Mouse (Mus musculus): ENCODE measurements at regions not wholly inside any gene's neighbourhood (a gene's known extent, or its start where the extent isn't known, plus 50 kb on each side); places are given as distances from the start of the nearest gene placed in this dataset.

GRCm38 (mm10) chr5:126034846-126035245, 503.3 kb downstream of the Tmem132b start:
- DNase-seq: no peak

DNA sequence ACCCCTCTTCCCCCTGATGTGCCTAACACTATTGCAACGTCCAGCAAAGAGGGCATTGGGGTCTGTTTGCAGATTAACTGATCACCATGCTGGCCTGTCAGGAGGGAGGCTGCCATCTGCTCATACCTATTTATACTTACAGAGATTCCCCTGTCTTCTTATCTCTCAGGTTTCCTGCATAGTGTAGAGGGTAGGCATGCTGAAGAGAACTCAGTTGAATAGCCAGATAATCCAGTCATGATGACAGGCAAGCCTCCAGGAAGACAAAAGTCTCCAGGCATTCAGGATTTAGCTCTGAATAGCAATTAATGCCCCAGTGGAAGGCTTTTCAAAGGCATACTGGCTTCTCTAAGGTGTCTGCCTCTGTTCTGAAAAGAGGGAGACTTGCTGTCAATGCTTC, 505.1 kb downstream of the Tmem132b start:
- DNase-seq: no peak

DNA sequence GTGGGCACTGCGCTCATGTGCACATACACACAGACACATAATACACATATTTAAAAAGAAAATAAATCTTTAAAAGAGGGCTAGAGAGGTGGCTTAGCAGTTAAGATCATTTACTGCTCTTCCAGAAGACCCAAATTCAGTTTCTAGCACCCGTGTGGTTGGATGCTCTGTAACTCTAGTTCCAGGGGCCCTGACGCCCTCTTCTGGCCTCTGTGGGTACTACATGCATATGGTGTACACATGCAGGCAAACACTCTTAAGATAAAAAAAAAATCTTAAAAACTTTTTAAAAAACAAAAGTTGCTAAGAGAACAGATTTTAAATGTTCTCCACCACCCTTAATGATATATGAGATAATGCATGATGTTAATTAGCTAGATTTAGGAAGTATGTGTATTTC, 514.2 kb downstream of the Tmem132b start:
- DNase-seq: no peak

- DNase-seq: no peak
These were observed 532.1 kb downstream of the Tmem132b start for GRCm38 (mm10) chr5:126063644-126064043.

DNA sequence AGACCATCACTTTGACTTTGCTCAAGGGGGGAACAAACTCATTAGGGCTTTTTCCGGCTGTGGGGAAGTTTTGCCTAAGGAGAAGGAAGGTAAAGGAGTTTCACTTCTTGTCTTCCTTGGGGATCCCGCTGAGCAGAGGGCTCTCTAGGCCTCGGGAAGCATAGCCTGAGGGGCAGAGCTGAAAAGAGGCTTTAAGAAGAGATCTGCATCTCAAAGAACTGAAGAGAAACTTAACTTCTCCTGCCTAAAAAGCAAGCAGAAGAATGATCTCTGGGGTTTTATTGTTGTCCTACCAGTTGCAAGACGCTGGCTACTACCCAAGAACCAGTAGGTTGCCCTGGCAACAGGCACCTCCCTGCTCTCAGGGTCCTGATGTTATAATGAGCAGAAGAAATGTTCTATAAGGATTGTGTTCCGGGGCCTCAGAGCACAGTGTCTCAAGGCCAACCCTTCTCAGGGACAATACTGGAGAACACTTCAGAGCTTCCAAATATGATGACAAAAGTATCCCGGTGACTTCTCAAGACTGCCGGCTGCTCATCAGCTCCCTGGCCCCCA, 547.8 kb downstream of the Tmem132b start:
- DNase-seq: no peak

- DNase-seq: no peak
These were observed 556.8 kb downstream of the Tmem132b start for GRCm38 (mm10) chr5:126088251-126088914.

- DNase-seq: no peak
These were observed 561.6 kb downstream of the Tmem132b start for GRCm38 (mm10) chr5:126093196-126093595.

DNA sequence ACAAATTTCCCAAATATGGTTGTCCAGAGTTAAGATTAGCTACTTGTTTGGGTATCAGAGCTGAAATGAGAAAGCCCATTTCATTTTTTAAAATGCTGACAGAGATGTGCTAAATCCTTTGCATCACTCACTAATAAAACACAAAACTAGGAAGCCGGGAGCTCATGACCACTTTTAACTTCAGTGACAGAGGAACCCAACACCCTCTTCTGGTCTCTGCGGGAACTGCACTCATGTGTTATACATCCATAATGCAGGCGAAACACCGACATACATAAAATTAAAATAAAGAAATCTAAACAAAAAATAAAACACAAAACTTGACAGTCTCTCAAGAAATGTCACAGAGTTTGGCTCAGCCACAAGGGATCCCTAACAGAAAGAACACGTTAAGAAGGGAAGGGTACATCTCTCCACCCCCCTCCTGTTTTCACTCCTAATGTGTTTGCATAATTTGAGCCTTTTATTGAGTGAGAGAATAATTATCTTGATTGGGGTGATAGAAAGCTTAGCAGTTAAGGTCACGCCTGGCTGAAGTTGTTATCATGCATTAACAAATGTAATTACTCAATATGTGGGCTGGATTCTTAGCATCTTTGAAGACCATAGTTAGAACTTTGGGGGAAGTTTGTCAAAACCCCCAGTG, 565.2 kb downstream of the Tmem132b start:
- DNase-seq: no peak

DNA sequence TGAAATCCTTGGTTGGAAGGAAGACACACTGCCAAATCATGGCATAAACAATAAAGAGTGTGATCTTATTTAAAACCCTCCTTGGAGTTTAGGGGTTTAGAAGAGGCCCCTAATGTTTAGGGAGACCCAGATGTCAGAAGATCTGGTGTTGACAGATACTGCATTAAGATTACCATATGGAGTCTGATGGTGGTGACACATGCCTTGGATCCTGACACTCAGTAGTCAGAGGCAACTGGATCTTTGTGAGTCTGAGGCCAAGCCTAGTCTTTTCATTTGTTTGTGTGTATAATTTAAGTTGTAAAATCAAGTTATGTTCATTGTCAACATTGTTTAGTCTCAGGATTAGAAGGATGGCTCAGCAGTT, 565.7 kb downstream of the Tmem132b start:
- DNase-seq: no peak

DNA sequence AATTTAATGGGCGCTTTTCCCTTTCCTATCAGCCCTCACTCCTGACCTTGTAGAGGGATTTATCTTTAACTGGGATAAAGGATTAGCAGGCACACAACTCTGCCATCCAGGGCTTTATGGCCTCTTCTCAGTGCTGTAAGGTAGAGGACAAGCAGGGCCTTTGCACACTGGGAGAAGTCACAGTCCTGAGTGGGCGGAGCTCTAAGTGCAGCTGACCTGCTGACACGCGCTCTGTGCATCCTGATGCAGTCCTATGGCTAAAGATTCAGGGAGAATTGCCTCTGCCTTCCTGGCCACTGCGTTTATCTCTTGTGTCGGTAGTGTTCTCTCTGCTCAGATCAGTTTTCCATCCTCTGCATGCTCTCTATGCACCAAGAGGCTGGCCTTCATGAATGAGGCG, 566.9 kb downstream of the Tmem132b start:
- DNase-seq: no peak

DNA sequence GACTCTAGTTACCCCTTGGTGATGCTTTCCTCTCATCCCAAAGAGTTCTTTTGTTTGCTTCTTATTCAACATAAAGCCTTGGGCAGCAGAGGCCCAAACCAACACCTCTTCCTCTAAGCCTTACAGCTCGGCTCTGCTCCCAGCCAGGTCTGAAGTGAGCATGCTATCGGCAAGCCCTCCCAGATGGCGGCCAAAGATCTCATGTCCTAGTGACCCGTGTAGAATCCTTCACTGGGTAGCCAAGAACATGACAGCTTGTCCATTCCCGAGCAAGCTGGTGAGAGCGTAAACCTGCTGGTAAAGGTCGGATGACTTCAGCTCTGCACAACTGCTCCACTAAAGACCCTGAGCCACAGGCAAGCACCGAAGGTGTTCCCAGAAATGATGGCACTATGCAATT, 568.4 kb downstream of the Tmem132b start:
- DNase-seq: no peak

DNA sequence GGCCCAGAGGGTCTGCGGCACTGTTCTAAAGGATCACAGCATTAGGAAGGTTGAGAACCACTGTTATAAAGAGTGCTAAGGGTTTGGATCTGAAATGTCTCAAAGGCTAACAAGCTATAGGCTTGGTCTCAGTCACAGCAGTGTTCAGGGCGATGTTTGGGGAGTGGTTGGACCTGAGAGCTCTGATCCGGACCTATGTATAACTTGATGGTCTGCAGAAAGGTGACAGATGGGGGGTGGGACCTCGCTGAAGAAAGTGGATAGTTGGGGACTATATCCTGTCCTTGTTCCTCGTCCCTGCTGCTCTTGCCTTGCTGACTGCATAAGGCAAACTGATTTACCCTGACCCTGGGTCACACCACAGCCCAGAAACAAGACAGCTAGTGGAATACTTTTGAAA, 572.9 kb downstream of the Tmem132b start:
- DNase-seq: no peak

- no peak for DNase-seq
These were observed 573.3 kb downstream of the Tmem132b start for GRCm38 (mm10) chr5:126104883-126105282.

DNA sequence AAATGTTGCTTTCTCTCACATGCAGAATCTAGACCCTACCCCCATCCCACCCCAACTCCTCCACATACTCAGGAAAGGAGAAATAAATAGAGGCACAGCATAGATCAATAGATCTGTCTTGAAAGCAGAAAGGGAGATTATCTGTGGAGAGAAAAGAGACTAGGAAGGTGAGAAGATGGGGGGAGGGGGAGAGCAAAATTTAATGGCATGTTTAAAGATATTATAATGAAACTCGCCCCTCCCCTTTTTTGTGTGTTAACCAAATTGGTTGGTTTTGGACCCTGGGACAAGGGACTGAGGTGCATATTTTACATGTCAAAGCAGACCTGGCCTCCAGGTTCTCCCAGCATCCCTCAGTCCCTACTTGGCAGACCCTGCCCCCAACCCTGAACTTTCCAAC, 573.9 kb downstream of the Tmem132b start:
- DNase-seq: no peak

GRCm38 (mm10) chr5:126107020-126107419, 575.4 kb downstream of the Tmem132b start:
- DNase-seq: no peak

- no peak for DNase-seq
These were observed 577.3 kb downstream of the Tmem132b start for GRCm38 (mm10) chr5:126108837-126109236.

GRCm38 (mm10) chr5:126117291-126117690, 585.7 kb downstream of the Tmem132b start:
- DNase-seq: no peak

GRCm38 (mm10) chr5:126117906-126118521, 586.4 kb downstream of the Tmem132b start:
- no peak for DNase-seq

DNA sequence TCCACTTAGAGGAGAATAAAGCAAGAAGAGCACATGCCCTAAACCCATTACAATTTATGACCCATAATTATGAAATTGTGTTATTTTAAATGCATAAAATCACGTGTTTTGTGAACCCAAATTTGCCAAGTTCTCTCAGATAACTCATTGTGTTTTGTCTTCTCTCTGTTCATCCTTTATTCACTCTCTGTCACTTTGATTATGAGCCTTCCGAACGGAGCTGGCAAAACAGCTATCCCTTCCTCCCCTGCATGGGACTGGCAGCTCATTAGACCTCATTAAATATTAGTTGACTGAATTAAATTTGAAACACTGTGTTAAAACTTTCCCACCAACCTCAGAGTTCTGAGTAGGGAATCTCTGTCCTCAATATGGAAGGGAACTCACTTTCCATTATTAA, 587.2 kb downstream of the Tmem132b start:
- no peak for DNase-seq

GRCm38 (mm10) chr5:126123216-126123615, 591.6 kb downstream of the Tmem132b start:
- no peak for DNase-seq

DNA sequence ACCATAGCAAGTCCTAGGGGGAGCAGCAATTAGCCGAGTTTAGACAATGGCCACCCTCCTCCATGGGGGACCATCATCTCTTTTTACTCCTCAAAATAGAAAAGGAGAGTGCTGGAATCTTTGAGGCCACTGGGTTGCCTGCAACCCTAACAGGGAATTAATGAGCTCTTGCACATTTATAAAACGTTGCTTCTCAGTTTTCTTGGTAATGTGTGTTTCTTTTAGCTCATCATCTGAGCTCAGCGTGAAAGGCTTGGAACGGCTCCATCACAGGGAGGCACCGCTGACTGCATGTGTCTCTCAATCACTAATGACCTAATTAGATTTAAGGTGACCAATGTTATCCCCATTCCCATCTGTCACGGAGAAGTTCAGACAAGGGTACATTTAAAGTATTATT, 595.9 kb downstream of the Tmem132b start:
- no peak for DNase-seq

DNA sequence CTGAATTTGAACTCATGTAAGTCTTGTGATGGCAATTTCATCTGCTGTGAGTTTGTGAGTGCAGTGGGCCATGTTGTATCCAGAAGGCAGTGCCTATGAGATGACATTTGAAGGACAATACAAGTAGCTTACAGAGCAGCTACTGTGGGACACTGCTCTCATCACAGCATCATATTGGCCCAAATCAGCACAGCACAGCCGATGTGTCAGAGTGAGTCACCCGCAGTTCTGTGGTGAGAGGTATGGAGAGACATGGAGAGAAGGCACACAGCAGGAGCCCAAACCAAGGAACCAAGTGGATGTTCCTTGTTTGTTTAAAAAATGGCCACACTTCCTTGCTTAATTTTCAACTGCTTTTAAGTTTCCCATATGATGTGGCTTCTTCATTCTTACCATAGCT, 617.3 kb downstream of the Tmem132b start:
- no peak for DNase-seq

DNA sequence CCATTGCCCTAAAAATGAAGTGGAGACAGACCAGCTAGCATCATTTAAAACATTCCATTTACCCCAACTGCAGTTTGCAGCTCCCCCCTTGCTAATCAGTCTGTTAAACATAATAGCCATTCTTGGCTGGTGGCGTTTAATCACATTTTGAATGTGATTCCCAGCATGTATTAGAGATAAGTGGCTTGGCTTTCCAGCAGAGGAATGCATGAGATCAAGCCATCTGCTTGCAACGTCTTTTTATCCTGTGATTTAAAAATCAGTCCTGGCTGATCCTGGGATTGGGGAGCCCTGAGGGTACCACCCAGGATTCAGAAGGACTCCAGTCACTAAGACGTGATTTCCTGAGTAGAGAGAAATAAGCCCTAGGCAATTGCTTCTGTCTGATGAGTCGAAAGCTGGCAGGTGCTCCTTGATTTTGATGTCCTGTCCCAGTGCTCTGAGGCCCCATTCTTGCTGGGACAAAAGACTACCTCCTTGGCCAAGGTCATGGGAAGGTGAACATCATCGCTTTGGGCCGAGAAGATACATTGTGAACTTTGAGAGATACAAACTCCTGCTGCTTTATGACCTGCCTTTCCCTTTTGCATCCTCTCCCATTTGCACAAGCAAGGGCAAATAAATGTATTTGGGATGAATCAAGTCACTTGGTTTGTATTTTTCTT, 623.8 kb downstream of the Tmem132b start:
- DNase-seq: no peak

Data from adrenal gland, adult 8-10 months (tissue).